Mouse (Mus musculus): ENCODE measurements around the gene P2rx3. TPM values are rescaled to one million over a fixed set of nuclear protein-coding genes. Genes with fewer than 3 reads are reported as not detected.
A peak's percentile ranks its signal among the peaks of the same experiment; 100 is the strongest.

The P2rx3 gene
- polyA plus RNA-seq (2012; rRNA removed), result 0.38 and 0.54 TPM in 2 replicates

DNA sequence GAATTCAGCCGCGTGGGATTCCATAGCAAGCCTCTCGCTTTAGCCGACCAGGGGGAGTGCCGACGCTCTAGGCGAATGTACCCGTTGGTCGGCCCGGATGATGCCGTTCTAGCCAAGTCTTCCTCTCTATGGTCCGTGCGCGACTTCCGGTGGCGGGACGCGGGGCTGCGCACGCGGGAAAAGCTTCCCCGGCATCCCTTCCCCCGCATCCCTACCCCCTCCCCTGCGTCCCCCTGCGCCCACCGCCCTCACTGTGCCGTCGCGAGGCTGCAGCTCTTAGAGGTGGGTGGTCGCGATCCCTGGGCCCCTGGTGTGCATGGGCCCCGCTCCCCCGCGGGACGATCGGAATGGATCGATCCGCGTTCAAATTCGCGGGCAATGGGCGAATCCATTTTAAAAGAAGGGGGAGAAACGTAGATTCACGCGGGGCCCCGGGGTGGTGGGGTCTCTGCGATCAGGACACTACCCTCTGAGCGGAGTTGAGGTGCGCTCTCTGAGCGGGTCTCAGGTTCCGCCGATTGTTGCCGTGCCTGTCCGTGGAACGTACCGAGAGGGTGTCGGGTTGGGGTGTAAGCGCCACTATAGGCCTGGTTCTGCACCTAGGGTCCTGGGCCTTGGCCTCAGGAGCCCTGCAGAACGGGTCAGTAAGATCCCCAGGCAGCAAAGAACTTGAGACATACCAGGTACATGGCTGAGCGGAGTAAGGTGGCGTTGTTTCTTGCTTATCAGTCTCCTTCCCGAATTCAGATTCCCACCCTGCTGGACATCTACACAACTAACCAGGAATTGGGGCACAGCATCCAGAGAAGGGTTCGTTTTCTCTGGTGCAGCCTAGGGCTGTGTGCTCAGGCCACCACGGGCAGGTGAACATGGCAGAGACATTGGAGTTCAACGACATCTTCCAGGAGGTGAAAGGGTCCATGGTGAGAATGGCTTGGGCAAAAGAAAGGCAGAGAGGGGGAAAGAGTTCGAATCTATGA is at the start of gene P2rx3, which contains the start of gene Ssrp1:
Gene P2rx3 (minus strand): TSS at position 416 of the 980 bp plus-strand sequence.
Gene Ssrp1 (plus strand): TSS at position 188 of the 980 bp plus-strand sequence.
- peaks cover 23% of the 10 kb centered on the region for H3K36me3 ChIP-seq (ENCODE audit: control insufficient read depth, insufficient read depth, low read length)
- peaks cover 15% of the 10 kb centered on the region for H3K4me1 ChIP-seq (replicated peaks; ENCODE audit: control insufficient read depth, insufficient read depth, low read length)
- DNase-seq, result peak; percentile 88
- peak within 1 kb of the TSS; percentile 91 for H3K4me3 ChIP-seq (ENCODE audit: control insufficient read depth, insufficient read depth, low read length)
- TF ChIP-seq CTCF (IDR thresholded peaks at IDR 0.05; ENCODE audit: borderline replicate concordance, control insufficient read depth, extremely low read depth, insufficient read depth, low read length, poor library complexity) (0 out of 2 replicates have a peak, but pooled peaks have one; percentile 6), POLR2A (IDR thresholded peaks at IDR 0.05; ENCODE audit: control insufficient read depth, extremely low read depth, insufficient read depth, low read length, poor library complexity) (no peak)
- under 1% methylated on average over 66 of the region's 66 CpGs for WGBS
- peak within 1 kb of the TSS; percentile 20; the same call in 1 of the 2 replicates for H3K27ac ChIP-seq (ENCODE audit: control insufficient read depth, insufficient read depth, low read length)
- no peaks in the 10 kb centered on the region for H3K27me3 ChIP-seq (ENCODE audit: control insufficient read depth, insufficient read depth, low read length)

DNA sequence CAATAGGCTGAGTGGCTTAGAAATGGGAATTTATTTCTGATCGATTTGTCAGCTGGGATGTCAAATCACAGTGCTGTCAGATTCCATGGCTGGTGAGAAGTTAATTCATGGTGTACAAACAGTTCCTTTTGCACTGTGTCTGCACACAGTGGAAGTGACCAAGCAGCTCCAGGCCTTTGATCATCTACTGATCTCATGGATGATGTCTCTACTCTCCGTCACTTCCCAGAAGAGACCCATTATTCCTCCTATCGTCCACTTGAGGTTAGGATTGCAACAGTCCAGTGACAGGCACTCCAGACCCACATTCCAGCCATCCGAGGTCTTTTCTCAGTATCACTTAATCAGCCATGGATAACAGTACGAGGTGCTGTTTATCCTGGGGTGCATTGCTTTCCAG is 36.5 kb upstream of the P2rx3 start:
- no peak overlapping the region for H3K4me3 ChIP-seq (ENCODE audit: control insufficient read depth, insufficient read depth, low read length)
- WGBS, result 94% methylated on average over 5 of the region's 5 CpGs
- no peaks in the 10 kb centered on the region for H3K4me1 ChIP-seq (replicated peaks; ENCODE audit: control insufficient read depth, insufficient read depth, low read length)
- H3K36me3 ChIP-seq (ENCODE audit: control insufficient read depth, insufficient read depth, low read length), result no peaks in the 10 kb centered on the region
- no peaks in the 10 kb centered on the region for H3K27me3 ChIP-seq (ENCODE audit: control insufficient read depth, insufficient read depth, low read length)
- no peak overlapping the region for H3K27ac ChIP-seq (ENCODE audit: control insufficient read depth, insufficient read depth, low read length)
- TF ChIP-seq CTCF (IDR thresholded peaks at IDR 0.05; ENCODE audit: borderline replicate concordance, control insufficient read depth, extremely low read depth, insufficient read depth, low read length, poor library complexity) (no peak), POLR2A (IDR thresholded peaks at IDR 0.05; ENCODE audit: control insufficient read depth, extremely low read depth, insufficient read depth, low read length, poor library complexity) (no peak)
- DNase-seq, result no peak

DNA sequence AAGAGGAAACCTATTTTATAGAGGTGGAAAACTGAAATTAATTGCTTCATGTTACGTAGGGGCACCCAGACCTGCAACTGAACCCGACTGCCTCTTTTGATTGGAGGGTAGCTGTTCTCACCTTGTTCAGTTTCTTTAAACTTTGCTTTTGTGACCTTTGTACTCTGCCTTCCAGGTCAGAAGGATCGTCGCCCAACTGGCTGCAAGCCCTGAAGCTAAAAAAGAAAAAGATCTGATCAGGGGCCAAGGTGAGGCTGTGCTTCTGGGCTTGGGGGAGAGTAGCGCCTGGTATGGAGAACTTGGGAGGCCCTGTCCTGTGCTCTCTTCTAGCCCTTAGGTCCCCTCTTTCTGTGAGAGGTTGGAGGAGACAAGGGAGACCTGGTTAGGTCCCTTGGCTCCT is 34.7 kb upstream of the P2rx3 start:
- WGBS, result 98% methylated on average over 5 of the region's 5 CpGs
- Histone ChIP-seq H3K36me3 (ENCODE audit: control insufficient read depth, insufficient read depth, low read length) (no peaks in the 10 kb centered on the region), H3K4me1 (replicated peaks; ENCODE audit: control insufficient read depth, insufficient read depth, low read length) (no peaks in the 10 kb centered on the region), H3K27me3 (ENCODE audit: control insufficient read depth, insufficient read depth, low read length) (no peaks in the 10 kb centered on the region), H3K27ac (ENCODE audit: control insufficient read depth, insufficient read depth, low read length) (no peak overlapping the region), H3K4me3 (ENCODE audit: control insufficient read depth, insufficient read depth, low read length) (no peak overlapping the region)
- TF ChIP-seq POLR2A (IDR thresholded peaks at IDR 0.05; ENCODE audit: control insufficient read depth, extremely low read depth, insufficient read depth, low read length, poor library complexity) (no peak), CTCF (IDR thresholded peaks at IDR 0.05; ENCODE audit: borderline replicate concordance, control insufficient read depth, extremely low read depth, insufficient read depth, low read length, poor library complexity) (no peak)
- DNase-seq, result no peak

DNA sequence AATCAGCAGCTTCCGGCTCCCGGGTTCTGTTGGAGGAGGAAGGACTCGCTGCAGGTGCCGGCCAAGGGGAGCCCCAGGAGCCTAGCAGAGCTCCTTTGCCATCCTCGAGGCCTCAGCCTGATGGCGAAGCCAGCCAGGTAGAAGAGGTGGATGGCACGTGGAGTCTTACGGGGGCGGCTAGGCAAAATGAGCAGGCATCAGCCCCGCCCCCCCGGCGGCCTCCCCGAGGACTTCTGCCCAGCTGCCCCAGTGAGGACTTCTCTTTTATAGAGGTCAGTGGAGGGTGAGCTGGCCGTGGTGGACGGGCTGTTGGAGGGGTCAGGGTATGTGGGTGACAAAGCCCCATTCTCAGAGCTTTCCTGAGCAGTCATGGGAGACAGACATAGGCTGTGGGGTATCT is 32.8 kb upstream of the P2rx3 start:
- DNase-seq, result no peak
- H3K36me3 ChIP-seq (ENCODE audit: control insufficient read depth, insufficient read depth, low read length), result no peaks in the 10 kb centered on the region
- H3K27ac ChIP-seq (ENCODE audit: control insufficient read depth, insufficient read depth, low read length), result no peak overlapping the region
- no peaks in the 10 kb centered on the region for H3K4me1 ChIP-seq (replicated peaks; ENCODE audit: control insufficient read depth, insufficient read depth, low read length)
- WGBS, result 92% methylated on average over 15 of the region's 15 CpGs
- H3K4me3 ChIP-seq (ENCODE audit: control insufficient read depth, insufficient read depth, low read length), result no peak overlapping the region
- TF ChIP-seq CTCF (IDR thresholded peaks at IDR 0.05; ENCODE audit: borderline replicate concordance, control insufficient read depth, extremely low read depth, insufficient read depth, low read length, poor library complexity), result no peak
- TF ChIP-seq POLR2A (IDR thresholded peaks at IDR 0.05; ENCODE audit: control insufficient read depth, extremely low read depth, insufficient read depth, low read length, poor library complexity), result no peak
- no peaks in the 10 kb centered on the region for H3K27me3 ChIP-seq (ENCODE audit: control insufficient read depth, insufficient read depth, low read length)

DNA sequence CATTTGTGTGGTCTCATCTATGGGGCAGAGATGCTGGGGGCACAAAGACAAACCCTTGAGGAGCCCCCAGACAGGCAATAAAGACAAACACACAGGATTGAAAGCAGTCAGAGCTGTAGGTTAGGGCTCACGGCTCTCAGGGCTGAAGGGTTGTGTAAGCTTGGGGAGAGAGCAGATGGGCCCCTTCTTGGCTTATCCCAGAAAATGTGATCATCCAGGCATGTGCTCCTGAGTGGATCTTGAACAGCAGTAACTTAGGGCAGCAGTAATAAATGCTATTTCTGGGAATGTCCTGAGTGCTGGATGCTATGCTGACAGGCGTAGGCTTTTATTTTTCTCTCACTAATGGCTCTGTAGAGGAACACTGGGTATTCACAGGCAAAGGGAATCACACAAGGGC is 31.4 kb upstream of the P2rx3 start:
- H3K4me1 ChIP-seq (replicated peaks; ENCODE audit: control insufficient read depth, insufficient read depth, low read length), result no peaks in the 10 kb centered on the region
- no peak overlapping the region for H3K4me3 ChIP-seq (ENCODE audit: control insufficient read depth, insufficient read depth, low read length)
- no peak for DNase-seq
- TF ChIP-seq CTCF (IDR thresholded peaks at IDR 0.05; ENCODE audit: borderline replicate concordance, control insufficient read depth, extremely low read depth, insufficient read depth, low read length, poor library complexity) (no peak), POLR2A (IDR thresholded peaks at IDR 0.05; ENCODE audit: control insufficient read depth, extremely low read depth, insufficient read depth, low read length, poor library complexity) (no peak)
- no peaks in the 10 kb centered on the region for H3K36me3 ChIP-seq (ENCODE audit: control insufficient read depth, insufficient read depth, low read length)
- no peak overlapping the region for H3K27ac ChIP-seq (ENCODE audit: control insufficient read depth, insufficient read depth, low read length)
- no peaks in the 10 kb centered on the region for H3K27me3 ChIP-seq (ENCODE audit: control insufficient read depth, insufficient read depth, low read length)
- WGBS, result 93% methylated on average over 2 of the region's 2 CpGs

DNA sequence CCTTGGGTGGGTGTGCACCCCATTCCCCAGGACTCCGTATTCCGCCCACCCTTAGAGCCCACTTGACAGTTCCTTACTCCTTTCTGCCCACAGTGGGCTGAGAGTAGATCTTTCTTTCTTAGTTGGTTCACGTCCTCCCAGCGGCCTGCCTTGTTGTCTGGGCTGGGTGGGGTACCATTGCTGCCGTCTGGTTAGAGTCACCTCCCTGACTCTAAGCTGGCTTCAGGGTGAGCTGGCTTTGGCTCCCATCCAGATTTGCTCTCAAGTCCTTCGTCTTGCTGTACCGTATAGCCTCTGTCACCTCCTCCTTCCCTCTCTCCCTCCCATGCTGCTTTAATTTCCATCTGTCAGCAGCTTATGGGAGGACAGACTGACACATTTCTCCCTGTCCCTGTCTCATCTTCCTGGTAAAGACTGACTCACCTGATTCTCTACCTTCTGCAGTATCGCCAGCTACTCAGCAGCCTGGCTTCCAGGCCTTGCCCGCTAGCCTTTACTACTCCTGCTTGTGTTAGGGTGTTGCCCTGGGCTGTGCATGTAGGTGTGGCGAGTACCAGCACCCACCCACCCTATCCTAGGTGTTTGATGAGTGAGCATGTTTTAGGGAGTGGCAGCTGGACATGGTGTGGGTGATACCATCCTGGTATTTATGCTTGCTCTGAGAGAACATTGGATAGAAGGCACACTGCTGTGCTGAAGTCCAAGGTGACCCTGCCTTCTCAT is 30.8 kb upstream of the P2rx3 start:
- Histone ChIP-seq H3K4me1 (replicated peaks; ENCODE audit: control insufficient read depth, insufficient read depth, low read length) (no peaks in the 10 kb centered on the region), H3K36me3 (ENCODE audit: control insufficient read depth, insufficient read depth, low read length) (no peaks in the 10 kb centered on the region), H3K27ac (ENCODE audit: control insufficient read depth, insufficient read depth, low read length) (no peak overlapping the region), H3K4me3 (ENCODE audit: control insufficient read depth, insufficient read depth, low read length) (no peak overlapping the region), H3K27me3 (ENCODE audit: control insufficient read depth, insufficient read depth, low read length) (no peaks in the 10 kb centered on the region)
- WGBS, result 92% methylated on average over 10 of the region's 10 CpGs
- no peak for TF ChIP-seq CTCF (IDR thresholded peaks at IDR 0.05; ENCODE audit: borderline replicate concordance, control insufficient read depth, extremely low read depth, insufficient read depth, low read length, poor library complexity)
- TF ChIP-seq POLR2A (IDR thresholded peaks at IDR 0.05; ENCODE audit: control insufficient read depth, extremely low read depth, insufficient read depth, low read length, poor library complexity), result no peak
- DNase-seq, result no peak

Measured in thymus, adult 2 months (tissue).